Mouse (Mus musculus) lung, adult 18-20 months (tissue): ENCODE measurements around the gene Acp6.
A peak's percentile ranks its signal among the peaks of the same experiment; 100 is the strongest.
"Not testable (repeated sequence)": the region's sequence is repeated elsewhere in the genome, so short reads cannot be mapped to it uniquely, and the experiment has no call there.

Experiments used
- DNase-seq, 2 experiments: peaks; one replicate each; pipeline ENCODE4 v3.0.0; 2022; ENCODE audit warnings: mixed read lengths in 2 of 2

The Acp6 gene

DNA sequence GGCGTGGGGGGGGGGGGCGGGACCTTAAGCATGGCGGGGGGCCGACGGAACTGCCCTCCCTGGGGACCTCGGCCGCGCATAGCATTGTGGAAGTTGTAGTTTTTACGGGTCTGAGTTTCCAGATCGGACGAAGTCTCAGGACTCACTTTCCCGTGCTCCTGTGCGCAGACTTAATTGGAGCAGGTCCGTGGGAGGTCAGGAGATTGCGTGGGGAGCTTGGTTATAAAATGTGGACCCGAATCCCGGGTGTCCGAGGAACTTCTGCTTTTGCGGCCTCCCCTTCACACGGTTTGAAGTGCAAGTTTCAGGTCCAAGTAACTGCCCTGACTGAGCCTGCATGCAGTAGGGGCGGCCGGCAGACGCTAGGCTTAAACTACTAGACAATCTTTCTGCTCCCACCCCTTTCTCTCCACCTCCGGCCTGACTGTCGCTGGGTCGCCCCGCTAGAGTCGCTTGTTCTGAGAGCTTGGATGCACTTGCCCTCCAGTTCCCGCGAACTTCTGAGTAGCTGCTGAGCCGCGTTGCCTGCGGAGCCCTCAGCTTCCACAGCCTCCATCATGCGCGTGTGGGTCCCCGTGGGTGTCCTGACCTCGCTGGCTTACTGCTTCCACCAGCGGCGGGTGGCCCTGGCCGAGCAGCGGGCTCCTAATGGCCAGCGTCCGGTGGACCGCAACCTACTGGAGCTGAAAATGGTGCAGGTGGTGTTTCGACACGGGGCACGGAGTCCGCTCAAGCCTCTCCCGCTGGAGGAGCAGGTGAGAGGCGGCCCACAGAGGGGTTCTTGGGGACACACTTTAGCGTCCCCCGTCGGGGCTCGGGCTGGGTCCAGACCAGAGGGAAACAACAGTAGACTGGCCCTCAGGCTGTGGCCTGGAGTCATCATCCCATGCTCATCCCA, at the start of gene Acp6:
Acp6 (plus strand) TSS at position 167 of the 898 bp plus-strand sequence.
- peak; percentile 94 to 95 for DNase-seq

DNA sequence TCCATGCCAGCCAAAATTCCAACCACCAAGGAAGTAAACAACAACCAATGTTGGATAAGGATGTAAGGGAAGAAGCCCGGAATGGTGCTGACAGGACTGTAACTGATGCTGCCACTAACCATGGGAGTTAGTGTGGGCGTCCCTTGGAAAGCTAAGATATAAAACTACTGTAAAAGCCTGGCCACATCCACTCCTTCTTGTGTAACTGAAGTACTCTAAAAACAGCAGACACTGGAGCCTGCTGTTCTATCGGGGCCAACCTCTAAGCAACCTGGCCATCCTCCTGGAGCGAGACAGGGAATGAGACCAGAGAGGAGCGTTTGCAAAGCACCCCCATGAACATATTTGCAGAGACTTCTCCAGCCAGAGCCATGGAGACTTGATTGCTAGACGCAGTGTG, 41.1 kb upstream of the Acp6 start:
- no peak for DNase-seq

DNA sequence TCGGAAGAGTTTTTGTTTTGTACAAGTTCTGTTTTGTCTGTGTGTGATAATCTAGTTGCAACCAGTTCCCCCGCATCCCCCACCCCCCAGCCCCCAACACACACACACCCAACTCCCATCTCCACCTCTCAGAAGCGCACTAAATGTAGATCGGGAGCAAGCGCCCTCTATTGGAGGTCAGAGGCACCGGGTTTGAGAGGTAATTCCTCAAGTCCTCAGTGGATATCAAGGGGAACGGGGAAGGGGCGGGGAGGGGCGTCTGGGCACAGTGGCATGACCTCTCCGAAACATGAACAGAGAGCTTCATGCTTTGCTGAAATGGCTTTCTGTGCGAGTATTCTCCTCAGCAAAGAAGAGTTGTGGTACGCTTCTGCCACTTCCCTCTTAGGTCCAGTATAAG, 40.3 kb upstream of the Acp6 start:
- DNase-seq = no peak

DNA sequence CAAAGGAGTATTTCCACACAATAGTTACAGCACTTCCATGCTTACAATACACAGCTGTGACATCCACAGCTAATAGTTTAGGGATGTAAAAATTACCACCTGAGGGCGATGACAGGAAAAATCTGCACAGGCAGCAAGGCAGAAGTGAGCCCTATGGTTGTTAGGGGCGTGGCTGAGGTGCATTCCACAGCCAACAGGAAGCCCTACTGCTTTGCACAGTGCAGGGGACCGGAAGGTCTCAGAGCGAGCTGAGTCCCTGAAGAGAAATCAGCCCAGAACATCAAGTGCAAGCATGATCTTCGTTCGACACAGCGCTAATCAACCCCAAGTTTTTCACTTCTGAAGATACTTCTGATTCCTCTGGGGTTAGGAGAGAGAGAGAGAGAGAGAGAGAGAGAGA, 34.4 kb upstream of the Acp6 start:
- DNase-seq = peak; percentile 17 to 20

DNA sequence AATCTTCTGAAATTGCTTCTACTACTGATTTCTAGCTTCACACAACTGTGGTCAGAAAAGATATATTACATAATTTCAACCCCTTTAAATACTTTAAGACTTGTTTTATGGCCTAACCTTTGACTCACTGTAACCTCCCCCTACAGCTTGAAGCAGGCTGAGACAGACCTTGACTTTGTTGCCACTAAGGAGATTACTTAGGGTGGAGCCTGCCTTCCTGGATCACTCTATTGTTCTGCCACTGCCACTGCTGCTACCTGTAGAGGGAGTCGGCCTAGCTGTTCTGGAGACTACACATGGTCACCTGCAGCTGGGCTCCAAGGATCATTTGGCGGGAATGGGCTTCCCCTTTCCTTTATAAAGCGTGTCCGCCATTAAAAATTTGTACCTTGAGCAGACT, 29.2 kb upstream of the Acp6 start:
- DNase-seq = no peak

DNA sequence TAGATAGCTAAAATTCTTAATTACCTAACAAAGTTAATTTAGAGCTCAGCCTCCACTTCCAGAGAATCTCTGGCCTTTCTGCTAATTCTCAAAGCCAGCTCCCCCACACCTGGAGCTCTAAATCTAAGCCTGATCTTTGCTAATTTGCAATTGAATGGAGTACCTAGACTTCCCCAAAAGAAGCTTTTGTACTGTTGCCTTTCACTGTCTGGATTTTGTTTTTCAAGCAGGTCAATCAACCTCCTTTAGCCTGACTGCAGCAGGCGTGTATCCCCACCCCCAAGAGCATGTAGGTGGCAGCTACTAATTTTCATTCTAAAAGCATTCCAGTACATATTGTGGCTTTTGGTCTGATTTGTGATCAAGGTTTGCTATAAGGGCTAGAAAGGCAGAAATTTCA, 20.9 kb upstream of the Acp6 start:
- not testable (repeated sequence) for DNase-seq

DNA sequence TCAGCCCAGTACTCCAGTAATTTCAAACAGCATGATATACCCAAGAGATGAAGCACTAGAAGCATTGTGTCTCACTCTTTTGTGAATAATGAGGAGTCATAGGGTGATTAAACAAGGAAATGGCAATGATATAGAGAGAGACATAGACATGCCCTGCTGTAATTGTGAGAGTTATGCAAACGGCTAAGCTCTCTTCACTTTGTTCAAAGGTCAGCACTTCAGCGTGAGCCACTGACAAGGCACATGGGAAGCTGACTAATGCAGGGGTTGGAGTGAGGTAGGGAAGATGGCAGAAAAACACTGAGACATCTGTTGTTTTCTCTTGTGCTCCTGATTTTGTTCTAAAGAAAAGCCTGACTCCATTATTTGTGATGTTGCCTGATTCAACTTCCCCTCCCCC, 7.5 kb upstream of the Acp6 start:
- no peak for DNase-seq

DNA sequence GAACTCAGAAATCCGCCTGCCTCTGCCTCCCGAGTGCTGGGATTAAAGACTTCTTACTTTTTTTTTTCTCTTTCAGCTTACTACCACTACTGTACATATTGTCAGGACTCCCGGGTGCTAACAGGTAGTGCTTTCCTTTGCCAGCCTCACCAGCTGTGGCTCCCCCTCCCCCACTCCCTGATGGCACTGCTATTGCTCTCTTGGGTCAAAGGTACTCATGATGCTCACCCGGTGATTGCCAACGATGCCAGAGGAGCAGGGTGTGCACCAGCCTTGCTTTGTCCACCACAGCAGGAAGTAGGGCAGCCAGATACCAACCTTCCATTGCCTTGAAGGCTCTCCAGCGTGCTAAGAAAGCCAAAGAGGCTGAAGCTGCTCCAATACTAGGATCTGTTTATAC, 2.1 kb upstream of the Acp6 start:
- DNase-seq = no peak

DNA sequence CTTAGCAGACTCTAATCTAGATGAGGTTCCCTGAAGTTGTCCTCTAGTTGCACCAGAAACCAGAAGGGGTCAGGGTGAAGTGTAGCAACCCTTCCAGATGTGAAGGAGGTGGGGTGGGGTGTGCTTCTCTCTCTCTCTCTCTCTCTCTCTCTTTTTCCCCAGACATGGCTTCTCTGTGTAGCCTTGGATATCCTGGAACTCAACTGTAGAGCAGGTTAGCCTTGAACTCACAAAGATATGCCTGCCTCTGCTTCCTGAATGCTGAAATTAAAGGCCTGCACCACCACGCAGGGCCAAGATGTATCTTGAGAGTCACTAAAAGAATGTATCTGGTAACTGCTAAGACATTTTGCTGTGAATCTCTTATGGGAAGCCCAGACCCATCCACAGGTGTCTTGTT, 1.3 kb upstream of the Acp6 start:
- DNase-seq = no peak

DNA sequence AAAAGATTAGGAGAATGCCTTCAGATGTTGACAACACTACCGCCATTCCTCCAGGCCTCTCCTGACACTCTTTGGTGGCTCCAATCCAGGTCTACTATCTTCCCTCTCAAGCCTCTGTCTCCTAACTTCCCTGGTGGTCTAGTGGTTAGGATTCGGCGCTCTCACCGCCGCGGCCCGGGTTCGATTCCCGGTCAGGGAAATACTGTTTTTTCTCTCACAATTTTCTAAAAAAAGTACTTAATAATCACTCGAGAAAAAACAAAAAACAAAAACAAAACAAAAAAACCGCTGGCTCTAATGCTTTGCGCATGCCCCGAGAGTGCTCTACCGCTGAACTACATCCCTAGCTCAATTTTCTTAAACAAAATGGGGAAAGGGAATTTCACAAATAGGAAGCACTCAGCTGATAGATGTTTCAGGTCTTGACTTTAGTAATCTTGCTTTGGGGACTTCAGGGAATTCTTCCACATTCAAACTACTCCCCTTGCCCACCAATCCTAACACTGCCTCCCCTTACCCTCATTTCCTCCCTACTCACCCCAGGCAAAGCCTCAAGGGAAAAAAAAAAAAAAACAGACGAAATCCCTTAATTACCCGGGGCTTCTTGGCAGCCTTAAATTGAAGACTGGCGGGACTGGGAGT, 498 bp upstream of the Acp6 start:
- DNase-seq = peak; percentile 73 to 82

DNA sequence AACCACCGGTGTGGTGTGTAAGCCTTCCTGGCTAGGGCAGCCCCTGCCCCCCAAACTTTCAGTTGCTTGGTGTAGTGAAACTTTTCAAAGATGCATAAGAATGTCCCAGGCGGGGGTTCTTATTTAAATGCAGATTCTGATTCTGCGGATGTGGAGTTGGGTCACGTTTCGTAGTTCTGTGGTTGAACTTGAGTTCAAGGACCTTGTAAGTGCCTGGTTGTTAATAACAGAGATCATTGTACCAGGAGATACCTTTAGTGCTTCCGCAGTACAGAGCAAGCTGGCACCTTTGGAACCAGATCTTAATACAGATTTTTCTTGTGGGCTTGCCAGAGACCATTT, 903 bp downstream of the Acp6 start:
- DNase-seq = peak in 1 of 2 experiments; percentile 19

DNA sequence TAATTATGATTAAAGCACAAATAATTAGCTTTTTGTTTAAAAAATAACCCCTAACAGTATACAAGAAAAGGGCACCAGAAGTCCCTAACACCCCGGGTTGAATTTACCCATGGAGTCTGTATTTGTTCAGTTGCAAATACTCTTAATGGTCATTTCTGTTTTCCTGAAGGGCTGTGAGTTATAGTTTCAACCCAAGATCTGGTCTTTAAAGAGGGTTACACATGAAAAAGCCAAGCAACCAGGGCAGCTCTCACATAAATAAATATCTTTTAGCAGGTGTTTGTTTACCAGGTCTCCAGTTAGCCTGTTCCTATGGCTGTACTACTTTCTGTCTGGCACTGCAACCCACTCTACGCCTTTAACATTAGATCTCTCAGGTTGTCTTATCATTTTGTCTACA, 1.4 kb downstream of the Acp6 start:
- DNase-seq = no peak

DNA sequence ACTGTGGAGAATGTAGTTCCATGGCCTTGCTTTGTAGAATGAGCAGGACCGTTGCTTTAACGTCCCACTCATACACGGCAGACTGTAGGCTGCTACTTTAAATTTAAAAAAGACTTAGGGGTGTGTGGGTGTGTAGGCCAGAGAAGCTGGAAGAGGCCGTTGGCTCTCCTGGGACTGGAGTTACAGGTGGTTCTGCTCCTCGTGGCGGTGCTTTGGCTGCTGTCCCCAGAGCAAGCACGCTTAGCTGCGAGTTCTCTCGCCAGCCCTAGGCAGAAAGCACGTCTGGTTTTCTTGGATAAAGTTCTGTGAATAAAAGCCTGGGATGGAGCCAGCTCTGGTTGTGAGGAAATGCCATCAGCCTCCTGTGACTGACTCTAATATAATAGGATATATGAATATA, 2.3 kb downstream of the Acp6 start:
- DNase-seq = no peak

DNA sequence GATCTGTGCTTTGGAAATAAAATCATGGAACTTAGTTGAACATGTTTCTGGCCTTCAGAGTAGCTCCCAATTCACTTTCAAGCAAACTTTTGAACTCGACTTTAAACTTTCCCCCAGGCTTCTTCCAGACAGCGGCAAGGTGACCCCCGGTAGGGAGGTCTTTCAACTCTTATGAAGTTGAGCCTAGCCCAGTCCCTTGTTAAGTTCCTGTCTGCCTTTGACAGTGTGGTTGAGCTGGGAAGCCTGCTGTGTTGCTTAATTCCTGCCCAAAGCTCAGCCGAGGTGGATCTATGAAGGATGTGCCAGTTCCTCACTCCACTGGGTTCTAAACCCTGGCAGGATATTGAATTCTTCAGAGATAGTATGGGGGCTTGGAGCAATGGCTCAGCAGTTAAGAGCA, 3.2 kb downstream of the Acp6 start:
- no peak for DNase-seq

DNA sequence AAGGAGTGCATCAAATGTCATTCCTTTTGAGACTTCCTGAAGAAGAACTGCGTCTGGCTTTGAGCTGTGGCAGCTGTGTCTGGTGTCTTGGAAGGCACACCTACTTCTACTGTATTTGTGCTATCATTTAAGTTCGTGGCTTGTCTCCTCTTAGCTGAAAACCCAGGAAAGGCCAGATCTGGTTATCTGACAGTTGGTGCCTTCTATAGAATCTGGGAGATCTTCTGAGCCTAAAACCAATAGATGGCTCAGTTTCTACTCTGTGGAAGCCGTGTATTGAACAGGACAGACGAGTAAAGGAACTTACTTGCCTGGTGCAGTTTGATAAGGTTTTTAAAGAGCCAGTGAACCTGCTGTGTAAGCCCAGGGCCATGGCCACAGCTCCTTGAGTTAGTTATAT, 5.9 kb downstream of the Acp6 start:
- DNase-seq = no peak

DNA sequence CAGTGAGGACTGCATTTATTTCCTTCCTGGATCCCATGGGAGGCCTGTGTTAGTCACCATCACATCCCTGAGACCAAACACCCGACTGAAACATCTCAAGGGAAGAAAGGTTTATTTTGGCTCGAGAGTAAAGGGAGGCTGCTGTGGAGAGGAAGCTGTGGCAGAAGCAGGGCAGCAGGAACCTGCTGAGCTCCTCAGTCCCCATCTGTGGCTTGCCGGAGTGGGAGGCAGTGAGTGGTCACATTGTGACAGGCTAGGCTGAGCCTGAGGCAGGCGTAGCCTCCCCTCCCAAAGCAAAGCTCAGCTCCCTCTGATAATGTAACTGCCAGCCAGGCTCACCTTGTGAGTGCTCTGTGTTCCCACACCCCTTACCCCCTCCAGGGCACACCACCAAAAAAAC, 8.5 kb downstream of the Acp6 start:
- no peak for DNase-seq

DNA sequence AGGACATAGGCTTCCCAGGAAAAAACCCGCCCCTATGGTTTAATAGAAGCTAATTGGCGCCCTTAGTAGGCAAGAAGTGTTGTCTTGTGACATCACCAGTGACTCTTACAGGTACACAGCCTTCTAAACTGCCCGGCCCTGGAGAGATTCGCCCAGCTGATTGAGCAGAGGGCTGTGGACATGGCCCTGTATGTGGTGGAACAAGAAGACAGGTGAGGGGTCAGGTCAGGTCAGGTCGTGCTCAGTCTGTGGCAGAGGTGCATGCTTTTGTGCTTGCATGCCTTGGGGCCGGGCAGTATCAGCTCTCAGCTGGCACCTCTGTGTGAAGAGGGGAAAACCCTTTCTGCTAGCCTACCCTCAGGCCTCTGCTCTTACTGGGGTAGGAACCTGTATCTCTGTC, 13.0 kb downstream of the Acp6 start:
- DNase-seq = no peak

DNA sequence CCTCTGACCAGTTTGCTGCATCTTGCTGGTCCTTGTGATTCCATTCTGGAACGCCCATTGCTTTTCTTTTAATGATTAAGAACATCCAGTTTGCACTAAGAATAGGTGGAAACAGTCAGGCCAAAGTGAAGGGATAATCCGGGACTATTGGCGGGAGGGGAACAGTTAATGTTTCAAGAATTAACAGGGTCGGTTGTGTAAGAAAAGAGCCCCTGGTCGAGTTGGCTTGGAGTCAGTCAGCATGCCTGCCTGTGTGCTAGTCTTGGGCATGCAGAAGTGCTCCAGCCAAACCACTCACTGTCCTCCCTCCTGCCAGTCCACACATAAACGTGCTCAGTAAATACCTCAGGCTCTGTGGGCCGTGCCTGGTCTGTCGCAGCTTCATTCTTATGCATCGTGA, 13.7 kb downstream of the Acp6 start:
- no peak for DNase-seq

DNA sequence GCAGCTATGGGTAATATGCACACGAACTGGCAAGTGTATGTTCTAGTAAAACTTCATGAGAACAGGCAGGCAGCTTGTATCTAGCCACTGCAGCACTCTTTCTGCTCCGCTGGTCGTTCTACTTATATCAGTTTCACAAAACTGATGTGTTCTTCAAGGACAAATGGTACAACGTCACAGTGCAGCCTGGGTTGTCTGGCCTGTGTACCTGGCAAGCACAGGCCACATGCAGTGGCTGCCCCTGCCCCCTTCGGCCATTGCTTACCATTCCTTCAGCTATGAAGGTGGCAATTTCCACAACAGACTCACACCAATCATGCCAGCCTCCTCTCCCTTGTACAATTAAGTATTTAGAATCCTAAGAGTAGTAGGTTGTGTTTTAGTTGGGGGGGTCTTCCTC, 14.1 kb downstream of the Acp6 start:
- DNase-seq = no peak

DNA sequence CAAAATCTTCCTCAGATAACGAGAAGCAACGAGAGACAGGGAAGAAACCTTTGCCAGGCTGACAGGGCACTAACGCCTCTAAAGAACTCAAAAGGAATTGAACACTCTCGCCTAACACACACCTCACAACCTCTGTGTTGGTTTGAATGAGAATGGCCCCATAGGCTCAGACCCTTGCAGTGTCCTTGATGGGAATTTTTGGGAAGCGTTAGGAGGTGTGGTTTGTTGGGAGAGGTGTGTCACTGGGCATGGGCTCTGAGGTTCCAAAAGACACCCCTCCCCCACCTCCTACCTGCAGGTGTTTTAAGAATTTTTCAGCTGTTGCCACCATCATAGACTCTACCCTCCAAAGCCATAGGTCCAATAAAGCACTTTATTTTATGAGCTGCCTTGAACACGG, 20.3 kb downstream of the Acp6 start:
- no peak for DNase-seq

DNA sequence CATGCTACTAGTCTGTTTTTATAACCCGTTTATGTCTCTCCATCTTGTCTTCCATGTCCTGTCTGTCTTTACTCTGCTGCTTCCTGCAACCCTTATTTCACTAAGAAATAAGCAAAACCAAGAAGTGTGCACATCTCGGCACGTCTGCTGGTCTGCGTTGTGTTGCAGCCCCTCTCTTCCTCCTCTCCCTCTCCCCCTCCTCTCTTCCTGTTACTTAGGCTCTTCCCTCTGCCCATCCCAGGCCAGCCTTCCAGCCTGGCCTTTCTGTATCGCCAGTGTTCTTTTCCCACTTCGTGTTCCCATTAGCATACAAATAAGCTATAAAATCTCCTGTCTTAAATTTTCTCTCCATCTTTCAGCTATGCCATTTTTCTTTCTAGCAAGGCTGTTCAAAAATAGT, 21.9 kb downstream of the Acp6 start:
- no peak for DNase-seq

DNA sequence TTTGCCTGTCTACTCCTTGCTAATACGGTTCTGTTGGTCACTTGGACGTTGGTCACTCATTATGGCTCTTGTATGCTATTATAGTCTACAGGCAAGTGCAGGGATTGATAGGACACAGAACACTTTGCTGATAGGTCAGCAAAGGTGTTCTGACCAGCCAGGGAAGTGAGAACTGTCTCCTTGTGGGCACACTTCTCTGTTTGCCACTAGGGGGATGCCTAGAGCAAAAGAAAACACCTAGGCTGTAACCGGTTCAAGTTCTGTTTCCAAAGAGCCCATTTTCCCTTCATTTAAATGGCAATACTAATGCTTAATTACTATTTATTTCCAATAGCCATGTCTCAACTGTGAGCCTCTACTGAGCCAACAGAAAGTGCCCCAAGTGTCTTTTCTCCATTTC, 25.2 kb downstream of the Acp6 start:
- DNase-seq = no peak

DNA sequence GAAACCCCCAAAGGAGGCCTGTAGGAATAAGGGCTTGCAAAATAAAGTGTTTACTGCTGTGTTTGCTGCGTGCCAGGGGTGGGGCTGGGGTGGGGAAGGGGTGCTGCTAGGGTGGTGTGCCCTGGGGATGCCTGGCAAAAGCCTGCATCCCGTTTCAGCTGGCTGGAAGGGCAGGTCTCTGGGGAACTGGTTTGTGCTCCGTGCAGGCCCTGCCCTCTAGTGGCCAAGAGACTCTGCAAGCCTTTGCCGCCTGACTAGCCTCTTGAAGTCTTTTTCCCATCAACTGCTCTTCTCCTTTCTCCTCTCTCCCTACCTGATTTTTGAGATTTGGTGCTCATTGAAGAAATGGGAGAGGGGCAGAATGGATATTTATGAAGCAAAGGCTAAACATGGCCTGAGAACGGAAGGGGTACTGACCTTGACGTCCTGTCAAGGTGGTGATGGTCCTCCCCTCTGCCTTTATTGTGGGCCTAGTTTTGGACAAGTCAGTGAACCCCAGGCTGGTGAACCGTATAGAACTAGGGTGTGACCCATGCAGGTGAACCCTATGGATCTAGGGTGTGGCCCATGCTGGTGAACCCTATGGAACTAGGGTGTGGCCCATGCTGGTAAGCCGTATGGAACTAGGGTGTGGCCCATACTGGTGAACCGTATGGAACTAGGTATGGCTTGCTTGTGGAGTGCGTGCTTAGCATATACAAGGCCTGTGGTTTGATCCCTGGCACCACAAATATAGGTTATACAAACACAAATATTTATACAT, 26.7 kb downstream of the Acp6 start:
- peak; percentile 60 to 65 for DNase-seq

DNA sequence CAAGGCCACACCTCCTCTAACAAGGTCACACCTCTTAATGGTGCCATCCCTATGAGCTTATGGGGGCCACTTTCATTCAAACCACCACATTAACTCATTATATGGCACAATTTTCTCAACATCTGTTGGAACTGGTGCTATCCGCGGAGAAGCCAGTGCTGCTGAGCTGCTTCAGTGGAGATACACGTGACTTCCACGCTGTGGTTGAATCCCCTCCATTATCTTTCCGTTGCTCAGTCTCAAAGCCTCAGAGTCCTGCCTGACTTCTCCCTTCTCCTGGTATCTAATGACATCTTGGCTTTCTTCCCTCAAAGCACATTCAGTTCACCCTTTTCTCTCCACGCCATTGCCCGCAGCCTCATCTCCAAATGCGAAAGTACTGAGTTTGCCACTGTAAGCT, 38.0 kb downstream of the Acp6 start:
- DNase-seq = no peak
